Comparison of ENCODE assay signal across 8 mouse cellular contexts in the genomic region with DNA sequence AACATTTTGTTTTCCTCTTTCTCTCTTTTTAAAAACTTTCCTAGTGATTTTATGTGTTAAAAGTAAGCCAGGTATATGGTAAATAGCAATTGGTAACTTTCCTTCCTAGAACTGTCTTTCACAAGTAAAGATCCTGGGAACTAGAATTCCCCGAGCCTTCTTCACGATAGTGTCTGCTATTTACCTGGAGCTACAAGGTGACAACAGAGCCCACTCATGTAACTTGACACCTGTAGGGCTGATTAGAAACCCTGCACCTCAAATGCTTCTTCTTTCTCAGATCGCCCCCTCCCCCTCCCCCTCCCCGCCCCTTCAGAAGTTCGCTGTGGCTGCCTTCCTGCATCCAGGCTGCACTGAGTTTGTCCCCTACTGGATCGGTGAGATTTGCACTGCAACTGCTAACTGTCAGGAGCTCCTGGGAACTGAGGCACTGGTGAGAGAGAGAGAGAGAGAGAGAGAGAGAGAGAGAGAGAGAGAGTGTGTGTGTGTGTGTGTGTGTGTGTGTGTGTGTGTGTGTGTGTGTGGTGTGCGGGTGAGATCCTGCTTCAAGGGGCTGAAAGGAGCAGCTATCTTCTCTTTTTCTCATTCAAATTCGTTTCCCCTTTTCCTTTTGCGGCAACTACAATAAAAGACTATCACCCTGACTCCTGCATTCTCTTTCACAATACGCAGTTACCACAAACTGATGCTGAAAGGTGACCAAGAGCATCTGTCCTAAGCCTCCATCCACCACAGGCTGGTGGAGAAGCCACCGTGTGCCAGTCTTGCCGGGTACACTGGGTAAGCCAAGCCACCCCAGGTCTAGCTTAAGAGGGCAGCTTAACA.
A peak's percentile ranks its signal among the peaks of the same experiment; 100 is the strongest.
DNase-seq lines count a peak whose midpoint lies in the region; ATAC-seq and TF ChIP-seq lines count a peak whose summit lies in the region.
"Had no signal": no experiment of that assay in that cellular context is flagged by ENCODE, and none has a peak within 500 bp of the region (broad histone marks: within the 10 kb centered on the region; RNA-seq: fewer than 3 reads in every experiment).

No protein-coding gene starts in this region.

- H3K27ac ChIP-seq in lung, embryonic 14.5 days (ENCODE audit: low read depth): 0 out of 2 replicates have a peak overlapping the region, but pooled peaks have one; percentile 30
- peak overlapping the region; percentile 87 for H3K27ac ChIP-seq in bone marrow, adult 2 months (ENCODE audit: control insufficient read depth, insufficient read depth, low read depth, low read length, poor library complexity)
- H3K27ac ChIP-seq in liver, embryonic 11.5 days (ENCODE audit: low read depth, low read length): peak overlapping the region; percentile 32; the same call in 1 of the 2 replicates
- peak overlapping the region; percentile 60; the same call in 1 of the 2 replicates for H3K27ac ChIP-seq in stomach, embryonic 16.5 days (ENCODE audit: low read length)
- H3K27ac ChIP-seq: embryonic facial prominence, embryonic 13.5 days had no signal

- H3K36me3 ChIP-seq in lung, embryonic 14.5 days (ENCODE audit: insufficient read depth): no peaks in the 10 kb centered on the region
- H3K36me3 ChIP-seq in liver, embryonic 11.5 days (ENCODE audit: control insufficient read depth, insufficient read depth, low read length): no peaks in the 10 kb centered on the region
- no peaks in the 10 kb centered on the region for H3K36me3 ChIP-seq in stomach, embryonic 16.5 days (ENCODE audit: control insufficient read depth, insufficient read depth, low read length)
- H3K36me3 ChIP-seq: embryonic facial prominence, embryonic 13.5 days had no signal

- WGBS in lung, embryonic 14.5 days: 21% methylated on average over 12 of the region's 12 CpGs
- 3% methylated on average over 12 of the region's 12 CpGs for WGBS in bone marrow, adult 2 months
- 13% methylated on average over 12 of the region's 12 CpGs for WGBS in liver, embryonic 11.5 days
- WGBS in stomach, embryonic 16.5 days: 24% methylated on average over 12 of the region's 12 CpGs

- ATAC-seq in lung, embryonic 14.5 days (ENCODE audit: insufficient read depth): no peak
- no peak for ATAC-seq in liver, embryonic 11.5 days (replicated peaks; ENCODE audit: low FRiP score)
- ATAC-seq in stomach, embryonic 16.5 days (ENCODE audit: insufficient read depth, low FRiP score): no peak

- no peak overlapping the region for H3K4me3 ChIP-seq in lung, embryonic 14.5 days (ENCODE audit: low read depth, low read length)
- peak overlapping the region; percentile 53 for H3K4me3 ChIP-seq in bone marrow, adult 2 months (replicated peaks; ENCODE audit: control insufficient read depth, low read depth, low read length)
- H3K4me3 ChIP-seq in liver, embryonic 11.5 days (ENCODE audit: low read depth, low read length): no peak overlapping the region
- no peak overlapping the region for H3K4me3 ChIP-seq in stomach, embryonic 16.5 days (replicated peaks; ENCODE audit: low read length)
- H3K4me3 ChIP-seq: embryonic facial prominence, embryonic 13.5 days had no signal

- no peaks in the 10 kb centered on the region for H3K27me3 ChIP-seq in lung, embryonic 14.5 days (ENCODE audit: insufficient read depth, low read length)
- no peaks in the 10 kb centered on the region for H3K27me3 ChIP-seq in liver, embryonic 11.5 days (replicated peaks; ENCODE audit: control insufficient read depth, insufficient read depth, low read length)
- H3K27me3 ChIP-seq in stomach, embryonic 16.5 days (ENCODE audit: control insufficient read depth, insufficient read depth, low read length): no peaks in the 10 kb centered on the region

- DNase-seq in lung, embryonic 14.5 days: no peak
- DNase-seq in lung, adult 18-20 months: no peak
- DNase-seq in liver, embryonic 11.5 days (ENCODE audit: low spot score): no peak
- no peak for DNase-seq in right cerebral cortex, postnatal 36 days (ENCODE audit: low spot score in 2 of 2)
- DNase-seq in kidney, postnatal 10 days: no peak

- H3K4me1 ChIP-seq in lung, embryonic 14.5 days (ENCODE audit: insufficient read depth): peaks cover 30% of the 10 kb centered on the region
- peaks cover 6% of the 10 kb centered on the region; the same call in 1 of the 2 replicates for H3K4me1 ChIP-seq in bone marrow, adult 2 months (ENCODE audit: control insufficient read depth, insufficient read depth, low read length)
- H3K4me1 ChIP-seq in liver, embryonic 11.5 days (replicated peaks; ENCODE audit: control insufficient read depth, insufficient read depth, low read length): peaks cover 30% of the 10 kb centered on the region
- peaks cover 51% of the 10 kb centered on the region for H3K4me1 ChIP-seq in stomach, embryonic 16.5 days (ENCODE audit: control insufficient read depth, insufficient read depth, low read length)

- no peak for TF ChIP-seq POLR2A in bone marrow, adult 2 months (IDR thresholded peaks at IDR 0.05; ENCODE audit: borderline replicate concordance, control insufficient read depth, low read depth, low read length)

- no peaks in the 10 kb centered on the region for H3K9me3 ChIP-seq in lung, embryonic 14.5 days (ENCODE audit: low read depth, low read length)
- H3K9me3 ChIP-seq in liver, embryonic 11.5 days (ENCODE audit: control insufficient read depth, low read length): no peaks in the 10 kb centered on the region
- H3K9me3 ChIP-seq in stomach, embryonic 16.5 days (replicated peaks; ENCODE audit: control insufficient read depth, low read length): no peaks in the 10 kb centered on the region
- H3K9me3 ChIP-seq: embryonic facial prominence, embryonic 13.5 days had no signal

- H3K9ac ChIP-seq in lung, embryonic 14.5 days: no peak overlapping the region
- no peak overlapping the region for H3K9ac ChIP-seq in liver, embryonic 11.5 days (ENCODE audit: low read depth, low read length)
- H3K9ac ChIP-seq in stomach, embryonic 16.5 days (ENCODE audit: low read length): peak overlapping the region; percentile 54; the same call in 1 of the 2 replicates
- H3K9ac ChIP-seq: embryonic facial prominence, embryonic 13.5 days had no signal

- no peak for TF ChIP-seq CTCF in lung, embryonic 14.5 days (IDR thresholded peaks at IDR 0.05; ENCODE audit: low read depth)
- no peak for TF ChIP-seq CTCF in bone marrow, adult 2 months (IDR thresholded peaks at IDR 0.05; ENCODE audit: control insufficient read depth, insufficient read depth, low read length)

- peak overlapping the region; percentile 58 for H3K4me2 ChIP-seq in lung, embryonic 14.5 days
- H3K4me2 ChIP-seq in liver, embryonic 11.5 days: peak overlapping the region; percentile 33
- peak overlapping the region; percentile 26 for H3K4me2 ChIP-seq in stomach, embryonic 16.5 days (ENCODE audit: low read depth, low read length)
- H3K4me2 ChIP-seq: embryonic facial prominence, embryonic 13.5 days had no signal

Comparison
In these comparisons a context has a peak if more than half of its experiments do, and no peak if none do; other contexts are left out.
1. H3K27ac ChIP-seq: peak in every context shown above with its lines; median percentile 87 in bone marrow, adult 2 months; 60 in stomach, embryonic 16.5 days; 32 in liver, embryonic 11.5 days; 30 in lung, embryonic 14.5 days.